Mouse (Mus musculus) C2C12 (cell line): ENCODE results near the gene Pcdh9.

Source experiments
- CEBPB ChIP-seq: IDR thresholded peaks from one replicate; pipeline ENCODE4 v1.6.1; 2011; ENCODE audit warnings: low read depth, mild to moderate bottlenecking, control low read depth, moderate library complexity
- CTCF ChIP-seq: IDR thresholded peaks from one replicate; pipeline ENCODE4 v1.5.1; 2011; ENCODE audit not compliant: control insufficient read depth, insufficient read depth, insufficient read length
- FOSL1 ChIP-seq: IDR thresholded peaks from one replicate; pipeline ENCODE4 v1.8.0; 2011; ENCODE audit warnings: mild to moderate bottlenecking, low read length; ENCODE audit not compliant: poor library complexity, insufficient read depth, severe bottlenecking
- MAX ChIP-seq: IDR thresholded peaks from one replicate; pipeline ENCODE4 v1.6.1; 2011; ENCODE audit warnings: mild to moderate bottlenecking, control low read depth
- MYOD1 ChIP-seq: IDR thresholded peaks from one replicate; pipeline ENCODE4 v1.6.1; 2011; ENCODE audit warnings: low read depth; ENCODE audit not compliant: control insufficient read depth, insufficient read length
- MYOG ChIP-seq: IDR thresholded peaks from one replicate; pipeline ENCODE4 v1.6.1; 2011; ENCODE audit not compliant: control insufficient read depth, insufficient read length; ENCODE audit errors: extremely low read depth
- USF1 ChIP-seq: IDR thresholded peaks from one replicate; pipeline ENCODE4 v1.6.1; 2011; ENCODE audit warnings: low read depth, mild to moderate bottlenecking, control low read depth, moderate library complexity

- no peak for TF ChIP-seq USF1
- no peak for TF ChIP-seq MAX
- no peak for TF ChIP-seq CTCF
- TF ChIP-seq MYOD1 = no peak
- TF ChIP-seq MYOG = no peak
- TF ChIP-seq FOSL1 = no peak
- TF ChIP-seq CEBPB = no peak
Observed at GRCm38 (mm10) chr14:93080910-93081309, 809.6 kb downstream of the Pcdh9 start.
